Mouse (Mus musculus) adrenal gland, adult 2 months (tissue): ENCODE measurements at regions not wholly inside any gene's neighbourhood (a gene's known extent, or its start where the extent isn't known, plus 50 kb on each side); places are given as distances from the start of the nearest gene placed in this dataset.
A peak's percentile ranks its signal among the peaks of the same experiment; 100 is the strongest.
"Not testable (repeated sequence)": the region's sequence is repeated elsewhere in the genome, so short reads cannot be mapped to it uniquely, and the experiment has no call there.

Source experiments
- DNase-seq: peaks from one replicate; pipeline ENCODE4 v3.0.0; 2021

DNA sequence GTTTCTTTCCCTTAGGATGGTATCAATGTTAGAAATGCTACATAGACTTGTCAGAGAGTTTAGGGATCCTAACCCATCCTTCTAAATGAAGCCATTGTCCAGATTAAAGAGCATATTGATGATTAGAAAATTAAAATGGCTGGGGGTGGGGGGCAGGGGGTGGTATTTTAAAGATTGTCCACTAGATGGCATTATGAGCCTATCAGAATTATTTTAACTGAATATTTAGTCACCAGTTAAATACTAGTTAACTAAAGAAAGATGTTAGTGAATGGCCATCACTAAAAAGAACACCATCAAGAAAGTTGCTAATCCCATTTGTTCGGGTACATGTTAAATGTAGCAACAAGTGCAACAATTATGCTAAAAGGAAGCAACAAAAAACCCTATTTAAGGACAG is 1909.6 kb upstream of the 5930422O12Rik start:
- no peak for DNase-seq

DNA sequence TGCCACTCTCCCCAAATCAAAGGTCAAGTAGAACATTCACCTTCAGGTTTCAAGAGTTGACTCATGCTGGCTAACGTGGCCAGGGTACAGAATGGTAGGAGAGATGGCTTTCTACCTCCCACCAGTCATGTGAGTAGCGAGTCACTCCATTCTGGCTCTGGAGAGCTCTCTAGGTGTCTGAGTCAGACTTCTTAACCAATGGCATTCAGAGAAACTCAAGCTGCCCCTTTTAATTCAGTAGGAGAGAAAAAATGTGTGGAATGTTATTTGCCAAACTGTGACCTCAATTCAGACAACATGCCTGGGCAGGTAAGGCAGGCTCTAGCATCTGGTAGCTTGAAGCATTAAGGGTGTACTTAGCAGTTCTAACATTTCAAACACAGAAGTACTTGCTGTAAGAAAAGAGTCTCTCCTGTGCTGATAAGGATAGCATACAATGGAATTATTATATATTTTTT is 1907.5 kb upstream of the 5930422O12Rik start:
- peak; percentile 37 for DNase-seq

DNA sequence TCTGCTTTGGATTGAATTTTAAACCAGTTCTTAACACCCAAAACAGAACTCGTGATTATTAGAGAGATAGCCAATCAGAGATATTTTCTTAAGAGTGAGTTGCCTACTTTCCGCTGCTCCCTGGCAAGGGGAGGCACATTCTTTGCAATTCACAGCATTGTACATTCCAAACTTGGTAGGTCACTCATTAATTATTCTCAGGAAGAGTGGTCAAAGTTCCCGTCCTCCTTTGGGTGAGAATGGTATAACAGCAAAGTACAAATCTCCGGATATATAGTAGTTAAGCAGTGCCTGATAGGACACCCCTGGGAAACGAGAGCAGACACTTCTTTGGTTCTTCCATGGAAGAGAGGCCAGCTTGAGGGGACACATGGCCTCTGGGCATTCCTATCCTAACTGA is 1903.4 kb upstream of the 5930422O12Rik start:
- no peak for DNase-seq

DNA sequence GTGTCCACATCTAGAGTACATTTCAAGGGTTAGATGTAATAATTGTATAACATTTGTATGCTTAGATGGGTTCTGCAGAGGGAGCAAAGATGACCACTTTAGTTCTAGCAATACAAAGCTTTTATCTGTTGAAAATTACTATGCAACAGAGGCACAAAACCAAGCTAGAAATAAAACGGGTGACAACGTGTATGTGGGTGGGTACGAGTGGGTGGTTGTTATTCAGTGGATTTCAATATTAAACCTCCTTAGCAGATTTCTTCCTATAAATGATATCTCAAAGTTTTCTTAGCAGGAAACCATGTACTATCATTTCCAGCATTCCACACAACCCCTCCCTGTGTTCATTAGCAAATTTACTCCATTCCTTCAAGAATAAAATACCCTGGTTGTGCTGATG is 1889.3 kb upstream of the 5930422O12Rik start:
- DNase-seq, result no peak

DNA sequence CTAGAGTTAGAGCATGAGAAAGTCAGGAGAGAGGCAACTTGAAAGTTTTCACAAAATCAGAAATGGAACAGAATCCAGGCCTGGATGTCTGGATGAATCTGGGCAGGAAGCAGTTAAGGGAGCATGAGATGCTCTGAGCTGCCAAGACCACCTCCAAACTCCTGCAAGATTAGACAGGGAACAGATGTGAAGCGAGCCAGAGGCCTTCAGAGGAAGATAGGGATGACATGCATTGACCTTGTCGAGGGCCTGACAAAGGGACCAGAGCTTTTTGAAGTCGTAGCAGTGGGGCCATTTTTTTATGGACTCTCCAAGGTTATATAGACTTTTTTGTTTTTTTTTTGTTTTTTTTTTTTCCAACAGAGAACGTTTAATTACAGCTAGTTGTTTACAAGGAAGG is 1886.9 kb upstream of the 5930422O12Rik start:
- peak; percentile 54 for DNase-seq

DNA sequence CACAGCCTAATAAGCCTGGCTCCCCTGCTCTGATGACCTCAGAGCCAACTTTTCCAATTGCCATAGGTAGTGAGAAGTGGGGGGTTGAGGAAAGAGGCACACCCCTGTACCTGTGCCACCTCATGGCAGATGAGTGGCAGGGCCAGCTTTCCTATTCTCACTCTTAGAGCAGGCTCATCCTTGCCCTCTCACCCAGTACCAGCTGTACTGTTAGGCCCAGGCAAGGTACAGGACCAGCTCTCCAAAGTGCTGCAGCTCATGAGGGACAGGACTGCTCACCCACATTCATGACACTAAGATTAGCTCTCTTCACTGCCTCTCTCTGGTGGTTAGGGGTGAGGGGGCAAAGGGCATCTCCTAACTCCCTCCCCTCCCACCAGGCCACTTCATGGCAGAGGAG is 1854.4 kb upstream of the 5930422O12Rik start:
- no peak for DNase-seq

DNA sequence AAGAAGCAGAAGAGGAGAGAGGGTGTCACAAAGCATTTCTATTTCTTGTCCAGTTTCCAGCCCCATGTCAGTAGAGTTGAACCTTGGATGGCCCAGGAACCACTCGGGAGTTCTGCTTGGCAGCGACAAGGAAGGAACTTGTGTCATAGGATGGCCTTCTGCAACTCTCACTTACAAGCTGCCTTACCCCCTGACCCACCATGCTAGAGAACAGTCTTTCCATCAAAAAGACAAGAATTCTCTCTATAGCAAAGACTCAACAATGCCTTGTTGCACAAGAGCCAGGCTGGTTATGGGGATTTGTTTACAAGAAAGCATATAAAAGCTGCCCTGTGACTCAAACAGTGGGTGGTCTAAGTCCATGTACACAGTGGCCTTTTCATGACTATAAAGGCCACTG is 1852.4 kb upstream of the 5930422O12Rik start:
- no peak for DNase-seq

DNA sequence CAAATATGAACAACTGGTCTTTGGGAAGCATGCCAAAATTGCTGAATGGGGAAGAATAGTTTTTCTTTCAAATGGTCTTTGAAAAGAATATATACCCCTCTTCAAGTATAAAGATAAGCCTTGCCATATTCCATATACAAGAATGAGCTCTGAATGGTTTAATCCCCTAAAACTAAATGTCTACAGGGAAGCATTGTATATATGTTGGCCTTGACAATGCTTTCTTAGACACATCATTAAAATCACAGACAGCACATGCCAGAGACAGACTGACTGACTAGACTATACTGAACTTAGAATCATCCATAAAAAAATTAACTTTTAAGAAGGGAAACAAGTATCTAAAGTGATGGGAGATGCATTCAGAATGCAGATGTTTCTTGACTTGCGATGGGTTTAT is 1843.8 kb upstream of the 5930422O12Rik start:
- no peak for DNase-seq

DNA sequence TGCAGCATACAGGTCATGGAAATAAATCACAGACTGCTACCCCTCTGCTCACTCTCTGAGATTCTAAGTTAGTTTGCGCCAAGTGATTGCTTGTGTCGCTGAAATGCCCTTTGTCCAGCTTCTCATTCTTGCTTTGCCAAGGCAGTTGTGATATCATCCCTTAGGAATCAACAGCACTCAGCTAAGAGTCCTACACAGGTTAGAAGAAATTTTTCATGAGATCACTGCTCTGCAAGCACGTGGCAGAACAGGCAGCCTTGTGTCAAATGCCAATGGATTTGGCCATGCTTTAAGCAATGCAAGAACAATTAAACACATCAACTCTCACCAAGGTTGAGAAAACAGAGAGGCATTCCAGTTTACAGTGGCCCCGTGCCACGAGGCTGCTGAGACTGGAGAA is 1829.0 kb upstream of the 5930422O12Rik start:
- no peak for DNase-seq

DNA sequence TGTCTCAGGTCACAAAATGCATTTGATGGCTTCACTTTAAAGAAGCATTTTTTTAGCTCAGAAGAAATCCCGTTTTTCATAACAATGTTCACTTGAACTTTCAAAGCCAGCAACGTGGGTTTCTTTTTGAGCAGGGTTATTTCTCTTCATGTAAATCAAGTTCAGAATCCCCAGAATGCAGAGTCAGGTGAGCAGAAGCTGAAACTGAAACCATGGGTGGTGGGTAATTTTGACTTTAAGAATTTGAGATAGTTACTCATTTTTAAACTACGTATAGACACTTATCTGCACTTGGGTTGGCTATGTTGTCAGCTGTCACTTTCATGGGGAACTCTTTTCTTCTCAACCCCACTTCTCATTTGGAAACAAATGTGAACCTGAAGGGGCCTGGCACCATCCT is 1827.5 kb upstream of the 5930422O12Rik start:
- no peak for DNase-seq

DNA sequence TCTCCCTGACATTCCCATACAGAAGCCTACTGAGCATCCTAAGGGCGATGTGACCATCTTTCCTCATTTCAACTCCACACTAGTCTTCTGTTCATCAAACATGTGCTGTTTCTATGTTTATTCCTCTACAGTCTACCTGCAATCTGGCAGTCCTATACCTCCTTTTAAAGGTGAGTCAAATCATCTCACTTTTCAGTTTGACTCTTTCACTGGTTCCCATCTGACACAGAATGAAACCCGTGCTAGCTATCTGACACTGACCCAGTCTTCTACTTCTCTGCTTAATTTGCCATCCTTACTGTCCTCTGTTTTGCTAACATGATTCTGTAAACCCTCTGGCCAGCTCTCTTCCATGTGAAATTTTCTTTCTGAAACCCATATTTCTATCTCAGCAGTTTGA is 1812.0 kb upstream of the 5930422O12Rik start:
- DNase-seq, result no peak

DNA sequence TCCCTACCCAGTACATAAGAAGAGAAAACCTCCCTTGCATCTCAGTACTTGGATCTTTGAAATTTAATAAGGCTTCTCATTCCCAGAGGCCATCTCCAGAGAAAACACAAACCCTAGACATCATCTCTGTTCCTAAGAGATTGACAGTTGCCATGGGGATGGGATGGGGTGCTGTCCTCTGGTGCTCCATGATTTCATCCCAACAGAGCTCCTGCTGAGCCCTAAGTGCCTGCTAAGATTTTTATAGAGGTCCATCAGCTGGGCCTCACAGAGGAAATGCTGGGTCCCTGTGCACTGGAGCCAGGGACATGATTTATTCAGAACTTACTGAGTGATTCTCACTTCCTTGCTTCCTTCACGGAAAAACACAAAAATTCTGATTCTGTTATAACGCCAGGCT is 1800.8 kb upstream of the 5930422O12Rik start:
- DNase-seq, result no peak

DNA sequence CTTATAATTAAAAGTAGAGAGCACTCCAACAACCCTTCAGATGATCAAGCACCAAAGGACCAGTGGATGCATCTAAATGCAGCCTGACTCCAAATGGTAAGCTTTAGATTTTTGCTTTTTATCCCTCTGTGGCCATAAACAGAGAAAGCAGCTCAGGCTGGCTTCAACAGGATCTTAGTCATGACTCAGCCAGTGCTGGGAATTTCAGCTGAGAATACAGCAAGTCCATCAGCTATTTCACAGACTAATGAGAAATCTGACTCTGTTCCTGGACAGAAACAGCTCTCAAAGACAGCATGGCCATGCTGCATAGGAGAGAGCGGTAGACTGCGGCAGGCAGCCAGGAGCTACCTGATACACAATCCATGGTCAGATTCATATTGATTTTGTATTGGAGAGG is 1800.4 kb upstream of the 5930422O12Rik start:
- no peak for DNase-seq

DNA sequence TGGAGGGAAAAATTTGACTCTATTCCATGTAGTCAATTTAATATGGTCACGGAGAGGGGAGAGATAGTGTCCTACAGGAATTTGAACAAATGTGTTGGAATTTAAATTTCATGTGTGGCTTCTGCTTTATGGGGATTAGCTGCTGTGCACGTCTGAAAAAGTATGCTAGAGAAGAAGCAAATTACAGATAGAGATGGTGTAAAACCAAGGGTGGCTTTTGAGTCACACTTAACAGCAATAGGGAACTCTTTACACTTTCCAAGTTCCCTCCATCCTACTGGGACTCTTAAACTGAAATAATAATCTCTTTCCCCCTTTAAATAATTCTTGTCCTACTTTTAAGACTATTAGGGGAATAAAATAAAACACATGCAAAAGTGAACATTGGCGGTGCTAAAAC is 1790.1 kb upstream of the 5930422O12Rik start:
- DNase-seq, result no peak

DNA sequence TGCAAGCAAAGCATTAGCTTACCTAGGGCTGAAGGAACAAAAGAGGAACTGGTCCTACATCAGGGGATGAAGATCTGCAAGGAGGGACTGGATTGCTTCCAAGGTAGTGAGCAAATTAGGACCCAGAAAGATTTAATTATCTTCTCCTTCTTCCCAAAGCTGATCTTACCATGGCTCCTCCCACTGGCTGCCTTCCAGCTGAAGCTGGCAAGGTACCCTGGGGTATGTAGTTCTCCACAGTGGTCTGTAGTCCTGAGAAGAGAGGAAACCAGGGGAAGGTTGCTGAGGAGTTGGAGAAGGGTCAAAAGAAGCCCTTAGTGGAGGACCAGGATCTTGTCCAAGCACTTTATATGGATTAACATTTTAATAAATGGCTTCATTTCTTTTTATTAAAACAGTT is 1764.8 kb upstream of the 5930422O12Rik start:
- DNase-seq, result no peak

DNA sequence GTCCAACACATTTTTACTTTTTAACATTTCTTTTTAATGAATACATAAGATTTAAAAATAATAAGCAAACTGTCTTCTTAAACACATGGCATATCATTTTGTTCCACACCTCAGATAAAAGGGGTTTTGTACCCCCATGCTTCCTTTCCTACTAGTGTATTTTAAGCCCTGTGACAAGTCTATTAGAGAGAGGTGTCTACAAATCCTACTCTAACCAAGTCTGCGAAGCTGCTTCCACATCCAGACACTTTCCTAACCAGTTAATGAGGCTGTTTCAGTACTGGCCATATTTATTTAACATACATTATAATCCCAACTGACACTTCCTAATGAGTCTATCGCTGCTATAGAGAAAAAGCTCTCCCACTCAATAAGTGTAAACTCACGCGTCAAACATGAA is 1763.0 kb upstream of the 5930422O12Rik start:
- no peak for DNase-seq

DNA sequence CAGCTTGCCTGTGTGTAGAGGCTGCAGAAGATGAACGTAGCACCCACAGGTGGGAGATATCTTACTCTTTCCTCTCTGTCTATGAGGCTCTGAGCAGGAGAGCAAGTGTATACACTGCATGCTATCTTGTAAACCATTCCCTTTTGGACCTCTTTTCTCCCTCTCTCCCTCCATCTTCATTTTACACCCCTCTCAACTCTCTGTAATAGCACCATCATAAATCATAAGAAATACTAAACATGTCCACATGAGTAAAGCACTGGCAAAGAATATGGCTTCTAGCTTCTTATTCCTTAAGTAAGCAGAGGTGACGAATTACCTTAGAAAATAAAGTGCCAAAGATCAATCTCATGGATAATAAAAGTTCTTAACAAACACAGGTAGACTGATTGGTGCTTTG is 1724.3 kb upstream of the 5930422O12Rik start:
- no peak for DNase-seq

DNA sequence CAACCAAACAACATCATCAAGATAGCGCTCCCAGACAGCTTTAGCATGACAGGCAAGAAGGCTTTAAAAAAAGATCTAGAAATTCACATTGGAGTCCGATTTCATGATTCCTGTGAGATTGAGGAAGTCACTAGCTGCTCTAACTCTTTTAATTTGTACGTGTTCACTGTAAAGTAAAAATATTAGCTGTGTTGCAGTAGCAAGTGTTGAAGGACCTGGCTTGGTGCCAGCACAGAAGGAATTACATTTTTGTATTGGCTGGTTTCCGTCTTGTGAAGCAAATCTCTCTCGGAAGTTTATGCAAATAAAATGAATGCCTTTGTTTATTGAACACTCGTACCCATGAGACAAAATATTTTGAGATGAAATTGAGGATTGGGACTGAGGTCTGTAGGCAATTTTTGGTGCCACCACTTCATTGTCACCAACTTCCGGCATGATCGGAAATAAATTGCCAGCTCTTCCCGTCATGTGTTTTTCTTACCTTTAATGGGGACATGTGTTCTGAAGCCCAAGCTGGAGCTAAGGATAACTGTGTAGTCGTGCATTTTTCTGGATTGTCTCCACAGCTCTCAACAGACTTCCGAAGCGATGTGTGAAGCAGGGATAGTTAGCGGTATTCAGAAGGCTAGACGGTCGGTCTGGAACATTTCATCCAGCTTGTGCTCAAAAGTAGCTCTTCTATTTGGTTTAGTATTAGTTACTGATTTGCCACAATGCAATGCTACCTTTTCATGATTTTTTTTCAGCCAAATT is 1715.0 kb upstream of the 5930422O12Rik start:
- DNase-seq, result no peak

DNA sequence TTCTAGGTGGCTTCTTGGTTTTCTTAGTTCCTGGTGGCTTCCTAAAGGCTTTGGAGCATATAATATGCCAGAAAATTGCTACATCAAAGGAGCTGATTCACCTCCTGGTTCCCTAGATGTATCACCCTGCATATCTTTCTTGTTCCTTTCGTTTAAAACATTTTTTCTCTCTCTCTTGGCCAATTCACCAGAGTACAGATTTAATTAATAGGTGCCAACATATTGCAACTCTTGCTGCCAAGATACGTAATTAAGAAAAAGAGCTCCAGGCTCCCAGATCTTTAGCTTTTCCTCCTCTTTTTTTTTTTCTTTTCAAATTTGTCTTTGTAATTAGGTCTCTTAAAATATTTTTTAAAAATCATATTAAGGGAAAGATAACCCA is 1714.4 kb upstream of the 5930422O12Rik start:
- DNase-seq, result no peak

DNA sequence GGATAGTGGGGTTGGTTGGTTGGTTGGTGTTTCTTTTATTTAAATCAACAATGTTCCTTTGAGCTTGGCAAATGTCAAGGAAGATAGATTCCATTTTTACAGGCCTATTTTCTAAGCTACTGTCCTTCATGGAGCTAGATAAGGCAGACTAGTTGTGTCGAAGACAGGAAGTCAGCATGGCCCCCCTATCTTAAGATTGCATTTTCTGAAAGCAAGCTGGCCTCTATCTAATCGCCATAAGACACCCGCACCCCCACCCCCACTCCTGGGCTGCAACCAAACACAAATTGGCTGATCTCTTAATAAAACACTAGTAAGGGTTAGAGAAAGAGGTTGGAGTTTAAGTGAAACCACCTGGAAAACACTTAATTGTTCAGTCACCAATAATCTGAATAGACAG is 1708.5 kb upstream of the 5930422O12Rik start:
- no peak for DNase-seq

DNA sequence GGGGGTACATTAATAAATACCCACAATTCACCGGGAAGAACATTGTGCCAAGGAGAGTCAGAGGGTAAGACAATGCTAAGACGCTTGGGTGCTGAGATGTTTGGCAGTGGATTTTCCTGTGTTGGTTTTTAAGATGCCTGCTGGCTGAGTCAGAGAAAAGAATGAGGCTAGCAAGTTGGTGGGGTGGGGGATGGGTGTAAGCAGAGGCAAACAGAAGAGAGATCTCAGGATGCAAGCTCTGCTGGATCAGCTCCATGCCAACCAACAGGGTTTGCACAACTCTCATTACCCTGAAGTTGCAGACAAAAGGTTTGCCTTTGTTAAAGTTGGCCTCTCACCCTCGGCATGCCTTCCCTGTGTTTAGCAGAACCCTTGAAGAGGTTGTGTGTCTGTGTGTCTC is 1707.9 kb upstream of the 5930422O12Rik start:
- DNase-seq, result peak; percentile 21

DNA sequence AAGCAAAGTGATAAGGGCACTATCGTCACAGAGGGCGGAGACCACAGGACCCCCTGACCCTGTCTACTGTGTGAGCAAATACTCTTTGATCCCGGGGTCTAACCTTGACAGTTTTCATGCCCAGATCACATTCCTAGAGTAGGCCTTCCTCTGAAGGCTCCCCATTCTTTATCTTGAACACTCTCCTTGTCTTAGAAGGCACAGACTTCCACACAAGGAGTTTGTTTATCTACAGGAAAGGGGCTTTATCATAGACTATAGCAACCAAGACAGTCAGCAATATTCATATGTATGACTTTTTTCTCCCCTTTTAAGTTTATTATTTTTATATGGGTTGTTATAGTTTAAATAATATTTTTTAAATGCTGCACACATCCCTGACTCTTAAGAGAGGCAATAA is 1703.1 kb upstream of the 5930422O12Rik start:
- no peak for DNase-seq

DNA sequence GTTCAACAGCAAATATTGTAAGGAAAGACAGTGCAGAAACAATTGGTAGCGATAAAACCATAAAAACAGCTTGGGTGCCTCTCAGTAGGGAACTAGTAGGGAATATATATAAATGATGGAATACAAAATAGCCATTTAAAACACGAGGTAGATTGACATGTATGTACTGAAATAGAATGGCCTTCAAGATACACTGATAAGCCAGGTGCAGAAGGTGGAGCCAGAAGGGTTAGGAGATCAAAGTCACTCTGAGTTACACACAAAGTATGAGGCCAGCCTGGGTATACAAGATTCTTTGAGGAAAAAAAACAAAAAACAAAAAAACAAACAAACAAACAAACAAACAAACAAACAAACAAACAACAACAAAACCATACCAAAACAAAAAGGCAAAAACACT is 1692.9 kb upstream of the 5930422O12Rik start:
- DNase-seq, result no peak

DNA sequence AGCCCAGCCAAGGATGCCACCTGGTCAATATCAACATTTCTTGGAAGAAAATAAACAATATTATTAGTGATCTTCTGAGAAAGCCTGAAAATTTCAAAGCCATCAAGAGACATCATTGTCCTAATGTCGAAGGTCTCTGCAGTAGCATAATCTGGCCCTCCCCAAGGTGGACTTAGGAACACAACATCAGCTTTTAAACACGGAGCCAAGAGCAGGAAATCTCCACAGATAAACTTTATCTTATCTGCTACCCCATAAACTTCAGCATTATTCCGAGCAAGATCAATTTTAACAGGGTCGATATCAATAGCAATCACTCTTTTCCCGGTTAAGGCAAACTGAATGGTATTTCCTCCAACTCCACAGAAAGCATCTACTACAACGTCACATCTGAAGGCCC is 1691.2 kb upstream of the 5930422O12Rik start:
- not testable (repeated sequence) for DNase-seq

DNA sequence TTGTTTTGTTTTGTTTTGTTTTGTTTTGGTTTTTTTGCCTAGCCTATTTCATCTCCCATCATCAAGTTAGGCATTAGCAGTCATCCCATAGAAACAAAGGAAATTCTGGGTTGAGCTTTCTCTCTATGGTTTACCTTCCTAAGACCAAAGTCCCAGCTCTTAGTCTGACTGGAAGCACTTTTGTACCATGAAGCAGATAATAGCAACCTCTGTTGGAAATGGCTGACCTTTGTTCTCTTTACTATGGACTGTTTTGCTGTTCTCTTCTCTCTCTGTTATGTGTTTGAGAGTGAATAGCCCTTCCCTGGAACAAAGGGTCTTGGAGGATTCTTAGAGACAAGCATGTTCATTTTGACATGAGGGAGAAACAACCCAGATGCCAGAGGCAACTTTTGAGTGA is 1681.7 kb upstream of the 5930422O12Rik start:
- no peak for DNase-seq
